22 mouse cellular contexts compared by ENCODE assay signal in the genomic region with DNA sequence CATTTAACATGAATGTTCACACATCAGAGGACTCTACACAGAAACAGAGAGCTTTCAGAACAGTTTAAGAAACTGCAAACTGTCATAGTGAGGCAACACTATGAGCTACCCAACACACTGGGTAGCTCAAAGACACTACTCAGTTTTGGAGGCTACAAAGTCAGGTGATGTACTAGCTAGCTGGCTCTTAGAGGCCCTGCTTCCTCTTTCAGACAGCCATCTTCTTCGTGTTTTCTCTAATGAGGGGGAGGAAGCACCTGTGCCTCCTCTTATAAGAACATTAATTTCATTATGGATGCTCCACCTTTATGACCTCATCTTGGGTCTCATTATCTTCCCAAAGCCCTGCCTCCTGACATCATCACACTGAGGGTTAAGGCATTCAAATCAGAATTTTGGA. TPM values are rescaled to one million over a fixed set of nuclear protein-coding genes. Genes with fewer than 3 reads are reported as not detected.
DNase-seq lines count a peak whose midpoint lies in the region; ATAC-seq and TF ChIP-seq lines count a peak whose summit lies in the region.
"Had no signal": no experiment of that assay in that cellular context is flagged by ENCODE, and none has a peak within 500 bp of the region (broad histone marks: within the 10 kb centered on the region; RNA-seq: fewer than 3 reads in every experiment).

No protein-coding gene starts in this region.

- peak; percentile 66 for TF ChIP-seq EP300 in CH12.LX (IDR thresholded peaks at IDR 0.05; ENCODE audit: low read length)
- no peak for TF ChIP-seq EP300 in stomach, postnatal 0 days (optimal IDR thresholded peaks at IDR 0.05)

- ATAC-seq in megakaryocyte, adult 5-6 weeks (ENCODE audit: poor library complexity, severe bottlenecking) = peak; percentile 88
- no peak for ATAC-seq in hindbrain, embryonic 14.5 days (ENCODE audit: low FRiP score)
- ATAC-seq in cerebellum, adult (ENCODE audit: insufficient number of reproducible peaks, low FRiP score, low TSS enrichment) = no peak
- no peak for ATAC-seq in stomach, postnatal 0 days (ENCODE audit: low FRiP score, low TSS enrichment)
- ATAC-seq: forebrain, embryonic 13.5 days; intestine, embryonic 16.5 days; midbrain, embryonic 13.5 days had no signal

- 81% methylated on average over 1 of the region's 1 CpGs for WGBS in hindbrain, embryonic 14.5 days
- WGBS in stomach, postnatal 0 days = 84% methylated on average over 1 of the region's 1 CpGs

- peak overlapping the region; percentile 52 for H3K27ac ChIP-seq in CH12.LX (ENCODE audit: insufficient read depth, low read depth)
- H3K27ac ChIP-seq in hindbrain, embryonic 14.5 days = no peak overlapping the region
- H3K27ac ChIP-seq in stomach, postnatal 0 days (replicated peaks) = no peak overlapping the region
- H3K27ac ChIP-seq: forebrain, embryonic 13.5 days; limb, embryonic 12.5 days; liver, embryonic 15.5 days; lung, embryonic 15.5 days; midbrain, embryonic 13.5 days had no signal

- H3K9ac ChIP-seq in CH12.LX (ENCODE audit: insufficient read depth, low read depth) = peak overlapping the region; percentile 39; the same call in 1 of the 2 replicates
- no peak overlapping the region for H3K9ac ChIP-seq in hindbrain, embryonic 14.5 days
- H3K9ac ChIP-seq in stomach, postnatal 0 days (ENCODE audit: low read length) = no peak overlapping the region
- H3K9ac ChIP-seq: forebrain, embryonic 13.5 days; limb, embryonic 12.5 days; liver, embryonic 15.5 days; lung, embryonic 15.5 days; midbrain, embryonic 13.5 days had no signal

- in situ Hi-C loops in CH12.LX (cut with MboI; ENCODE audit: low pct_ligation_motif_present, low pct_unique_long_range_greater_than_20kb, low sequenced_read_pairs) = loop anchor here (5.0 kb wide), 1 partner anchor 311 kb away; no protein-coding TSS in a partner anchor

- H3K9me3 ChIP-seq in CH12.LX (replicated peaks; ENCODE audit: low read length) = peaks cover 2% of the 10 kb centered on the region
- H3K9me3 ChIP-seq in hindbrain, embryonic 14.5 days (ENCODE audit: control insufficient read depth, low read length) = no peaks in the 10 kb centered on the region
- no peaks in the 10 kb centered on the region for H3K9me3 ChIP-seq in stomach, postnatal 0 days (ENCODE audit: control insufficient read depth, low read length)
- H3K9me3 ChIP-seq: forebrain, embryonic 13.5 days; limb, embryonic 12.5 days; liver, embryonic 15.5 days; lung, embryonic 15.5 days; midbrain, embryonic 13.5 days had no signal

- no peak overlapping the region for H3K4me3 ChIP-seq in CH12.LX (replicated peaks in 1 of 3; ENCODE audit: low read depth in 2 of 3, low read length in 2 of 3, poor library complexity in 1 of 3)
- H3K4me3 ChIP-seq in hindbrain, embryonic 14.5 days (replicated peaks; ENCODE audit: low read length) = no peak overlapping the region
- H3K4me3 ChIP-seq in stomach, postnatal 0 days (ENCODE audit: low read depth, low read length) = no peak overlapping the region
- H3K4me3 ChIP-seq: forebrain, embryonic 13.5 days; limb, embryonic 12.5 days; liver, embryonic 15.5 days; lung, embryonic 15.5 days; midbrain, embryonic 13.5 days had no signal

- H3K4me2 ChIP-seq in CH12.LX (ENCODE audit: insufficient read depth, low read depth, poor library complexity, severe bottlenecking) = peak overlapping the region; percentile 78; the same call in 1 of the 2 replicates
- no peak overlapping the region for H3K4me2 ChIP-seq in hindbrain, embryonic 14.5 days (replicated peaks)
- no peak overlapping the region for H3K4me2 ChIP-seq in stomach, postnatal 0 days (replicated peaks; ENCODE audit: low read depth)
- H3K4me2 ChIP-seq: forebrain, embryonic 13.5 days; limb, embryonic 12.5 days; liver, embryonic 15.5 days; lung, embryonic 15.5 days; midbrain, embryonic 13.5 days had no signal

- TF ChIP-seq CTCF in CH12.LX (conservative IDR thresholded peaks at IDR 0.05 in 1 of 2, IDR thresholded peaks at IDR 0.05 in 1 of 2; ENCODE audit: low read depth in 2 of 2, low read length in 2 of 2) = no peak
- TF ChIP-seq CTCF in stomach, postnatal 0 days (IDR thresholded peaks at IDR 0.05; ENCODE audit: low read depth) = no peak

- peak; percentile 5 for TF ChIP-seq RAD21 in CH12.LX (IDR thresholded peaks at IDR 0.05; ENCODE audit: low read depth, low read length)

- H3K79me2 ChIP-seq in CH12.LX (replicated peaks; ENCODE audit: control insufficient read depth, extremely low read depth, insufficient read depth, poor library complexity, severe bottlenecking) = peaks cover 62% of the 10 kb centered on the region

- peaks cover 6 to 60% of the 10 kb centered on the region in 2 experiments for H3K4me1 ChIP-seq in CH12.LX (ENCODE audit: control insufficient read depth in 1 of 2, insufficient read depth in 2 of 2)
- H3K4me1 ChIP-seq in hindbrain, embryonic 14.5 days (replicated peaks; ENCODE audit: control insufficient read depth, insufficient read depth, low read length) = no peaks in the 10 kb centered on the region
- H3K4me1 ChIP-seq in stomach, postnatal 0 days (replicated peaks; ENCODE audit: control insufficient read depth, insufficient read depth) = no peaks in the 10 kb centered on the region
- H3K4me1 ChIP-seq: forebrain, embryonic 13.5 days; limb, embryonic 12.5 days; liver, embryonic 15.5 days; lung, embryonic 15.5 days; midbrain, embryonic 13.5 days had no signal

- peak; percentile 49 to 59 for DNase-seq in spleen, postnatal 36 days (ENCODE audit: low spot score in 2 of 2)
- DNase-seq in spleen, postnatal 14 days (ENCODE audit: low spot score in 2 of 2) = no peak
- DNase-seq in CH12.LX (ENCODE audit: extremely low read depth) = peak; percentile 79
- DNase-seq in hindbrain, embryonic 14.5 days (ENCODE audit: low spot score) = no peak
- no peak for DNase-seq in stomach, postnatal 0 days (ENCODE audit: low spot score)
- DNase-seq: adrenal gland, postnatal 25 days; cerebellum, adult 2 months; cerebellum, postnatal 14 days; gastrocnemius, postnatal 10 days; heart, postnatal 14 days; kidney, postnatal 14 days; layer of hippocampus, adult 9-11 months; right cerebral cortex, postnatal 4 days; thymus, adult 2 months had no signal

- dilution Hi-C loops in CH12.LX (cut with MboI; ENCODE audit: extremely low pct_ligation_motif_present, extremely low pct_unique_long_range_greater_than_20kb, low sequenced_read_pairs) = no loop called here

- no peaks in the 10 kb centered on the region for H3K27me3 ChIP-seq in CH12.LX (replicated peaks)
- H3K27me3 ChIP-seq in hindbrain, embryonic 14.5 days (ENCODE audit: control insufficient read depth, insufficient read depth, low read length) = no peaks in the 10 kb centered on the region
- H3K27me3 ChIP-seq in stomach, postnatal 0 days (ENCODE audit: control insufficient read depth, insufficient read depth, low read length) = no peaks in the 10 kb centered on the region
- H3K27me3 ChIP-seq: forebrain, embryonic 13.5 days; limb, embryonic 12.5 days; liver, embryonic 15.5 days; lung, embryonic 15.5 days; midbrain, embryonic 13.5 days had no signal

- TF ChIP-seq POLR2A in CH12.LX (IDR thresholded peaks at IDR 0.05; ENCODE audit: low read depth, low read length) = no peak

- H3K36me3 ChIP-seq in CH12.LX (replicated peaks in 1 of 2; ENCODE audit: control insufficient read depth in 1 of 2, insufficient read depth in 1 of 2, low read length in 1 of 2) = peaks cover 15 to 49% of the 10 kb centered on the region in 2 experiments
- no peaks in the 10 kb centered on the region for H3K36me3 ChIP-seq in hindbrain, embryonic 14.5 days (replicated peaks; ENCODE audit: control insufficient read depth, insufficient read depth)
- H3K36me3 ChIP-seq in stomach, postnatal 0 days (ENCODE audit: control insufficient read depth, insufficient read depth, low read length) = no peaks in the 10 kb centered on the region
- H3K36me3 ChIP-seq: limb, embryonic 12.5 days; liver, embryonic 15.5 days; lung, embryonic 15.5 days; midbrain, embryonic 13.5 days had no signal

TF ChIP-seq in CH12.LX, 34 proteins besides CTCF, POLR2A, EP300 and RAD21:
- 0 out of 2 replicates have a peak, but pooled peaks have one; percentile 39 for TF ChIP-seq TBP (conservative IDR thresholded peaks at IDR 0.05; ENCODE audit: low read depth, low read length)
- no peak for TF ChIP-seq NRF1 (IDR thresholded peaks at IDR 0.05; ENCODE audit: low read depth, low read length)
- TF ChIP-seq SMC3 (IDR thresholded peaks at IDR 0.05; ENCODE audit: low read depth, low read length) = 0 out of 2 replicates have a peak, but pooled peaks have one; percentile 4
- peak; percentile 40 for TF ChIP-seq USF1 (IDR thresholded peaks at IDR 0.05; ENCODE audit: low read depth, low read length)
- TF ChIP-seq SIN3A (IDR thresholded peaks at IDR 0.05; ENCODE audit: low read length) = 0 out of 2 replicates have a peak, but pooled peaks have one; percentile 25
- TF ChIP-seq BHLHE40 (IDR thresholded peaks at IDR 0.05; ENCODE audit: low read depth, low read length) = peak; percentile 80
- no peak for TF ChIP-seq E2F4 (IDR thresholded peaks at IDR 0.05; ENCODE audit: insufficient replicate concordance, low read depth, low read length)
- TF ChIP-seq JUND (conservative IDR thresholded peaks at IDR 0.05; ENCODE audit: low read depth, low read length) = peak; percentile 10; the same call in 1 of the 2 replicates
- no peak for TF ChIP-seq CHD1 (IDR thresholded peaks at IDR 0.05; ENCODE audit: low read depth, low read length)
- TF ChIP-seq POLR2AphosphoS2 (IDR thresholded peaks at IDR 0.05; ENCODE audit: low read depth, low read length) = no peak
- TF ChIP-seq TCF12 (IDR thresholded peaks at IDR 0.05; ENCODE audit: low read depth, low read length) = 0 out of 2 replicates have a peak, but pooled peaks have one; percentile 55
- TF ChIP-seq JUN (IDR thresholded peaks at IDR 0.05; ENCODE audit: insufficient read depth, low read depth, low read length) = peak; percentile 36; the same call in 1 of the 2 replicates
- TF ChIP-seq ETS1 (conservative IDR thresholded peaks at IDR 0.05; ENCODE audit: low read depth, low read length) = peak; percentile 40; the same call in 1 of the 2 replicates
- no peak for TF ChIP-seq MAZ (IDR thresholded peaks at IDR 0.05; ENCODE audit: low read depth, low read length)
- TF ChIP-seq IRF4 (IDR thresholded peaks at IDR 0.05; ENCODE audit: low read depth, low read length) = peak; percentile 47; the same call in 1 of the 2 replicates
- TF ChIP-seq MEF2A (IDR thresholded peaks at IDR 0.05; ENCODE audit: borderline replicate concordance, low read depth, low read length) = peak; percentile 45; the same call in 1 of the 2 replicates

RNA-seq across cellular contexts. Expression of a gene that starts 18.4 kb away (rescaled TPM):
- total RNA-seq in CH12.LX (2012; rRNA removed) = 35.4 and 48.6 TPM in 2 replicates
- 40.0 and 40.5 TPM in 2 replicates for total RNA-seq in CH12.LX (2014; rRNA removed)
- 32.4 and 35.4 TPM in 2 replicates for polyA plus RNA-seq in CH12.LX (2012; ENCODE audit: insufficient read length, low read depth)
- total RNA-seq in megakaryocyte, adult 5-6 weeks (2015) = 38.7 and 43.2 TPM in 2 replicates
- total RNA-seq in megakaryocyte, adult 5-6 weeks (2017) = 40.7 and 49.9 TPM in 2 replicates
- polyA plus RNA-seq in hindbrain, embryonic 14.5 days (2014; fragmentation: Nextera tagmentation; extraction: Ambion mirVana) = 46.6 and 51.6 TPM in 2 replicates
- 17.9 and 25.0 TPM in 2 replicates for polyA plus RNA-seq in stomach, postnatal 0 days (2015; fragmentation: Nextera tagmentation; extraction: Ambion mirVana)

Comparison
In these comparisons a context has a peak if more than half of its experiments do, and no peak if none do; other contexts are left out.
1. DNase-seq: peak in spleen, postnatal 36 days (2 of 2) and CH12.LX (single experiment); none in spleen, postnatal 14 days (0 of 2), hindbrain, embryonic 14.5 days (single experiment) and stomach, postnatal 0 days (single experiment).